Mouse (Mus musculus) frontal cortex, adult (tissue): ENCODE measurements around the gene Olfr2.
"Not testable (repeated sequence)": the region's sequence is repeated elsewhere in the genome, so short reads cannot be mapped to it uniquely, and the experiment has no call there.

Experiments
- ATAC-seq: cut with Nextera tagmentation; 2 replicates; pipeline ENCODE4 v1.9.2; 2017; ENCODE audit warnings: mild to moderate bottlenecking, moderate library complexity, mixed read lengths; ENCODE audit not compliant: low TSS enrichment

The Olfr2 gene

GRCm38 (mm10) chr7:107005972-107006371 is at the start of gene Olfr2:
Gene Olfr2 (minus strand): TSS chr7:107006072.
- no peak for ATAC-seq

GRCm38 (mm10) chr7:107047578-107047977 is 41.7 kb upstream of the Olfr2 start:
- no peak for ATAC-seq

GRCm38 (mm10) chr7:107045833-107046232 is 40.0 kb upstream of the Olfr2 start:
- ATAC-seq: no peak

GRCm38 (mm10) chr7:107044407-107044806 is 38.5 kb upstream of the Olfr2 start:
- no peak for ATAC-seq

GRCm38 (mm10) chr7:107043136-107043535 is 37.3 kb upstream of the Olfr2 start:
- no peak for ATAC-seq

- ATAC-seq: no peak
These were observed 34.2 kb upstream of the Olfr2 start for GRCm38 (mm10) chr7:107039934-107040563.

- ATAC-seq: no peak
These were observed 25.0 kb upstream of the Olfr2 start, which contains the start of gene Olfr713 for GRCm38 (mm10) chr7:107030874-107031273. Gene Olfr713 (plus strand): TSS chr7:107031174.

GRCm38 (mm10) chr7:107004169-107004568 is 1.7 kb downstream of the Olfr2 start:
- ATAC-seq: no peak

GRCm38 (mm10) chr7:107000798-107001197 is 5.1 kb downstream of the Olfr2 start:
- ATAC-seq: no peak

GRCm38 (mm10) chr7:106985236-106985635 is 20.6 kb downstream of the Olfr2 start:
- ATAC-seq: no peak

GRCm38 (mm10) chr7:106975353-106975752 is 30.5 kb downstream of the Olfr2 start, which contains the start of gene Olfr711:
Gene Olfr711 (minus strand): TSS chr7:106975453.
- ATAC-seq: no peak

GRCm38 (mm10) chr7:106967503-106967902 is 38.4 kb downstream of the Olfr2 start:
- ATAC-seq: not testable (repeated sequence)

- ATAC-seq: no peak
These were observed 42.0 kb downstream of the Olfr2 start, which contains the start of gene Olfr6 for GRCm38 (mm10) chr7:106963837-106964236. Gene Olfr6 (minus strand): TSS chr7:106963937.

GRCm38 (mm10) chr7:106948212-106948611 is 57.7 kb downstream of the Olfr2 start, which contains the start of gene Olfr710:
Gene Olfr710 (minus strand): TSS chr7:106948312.
- ATAC-seq: no peak
